Mouse (Mus musculus) embryonic facial prominence, embryonic 12.5 days (tissue): ENCODE measurements at regions not wholly inside any gene's neighbourhood (a gene's known extent, or its start where the extent isn't known, plus 50 kb on each side); places are given as distances from the start of the nearest gene placed in this dataset.

ENCODE experiments used
- ATAC-seq: fragments of 200-750 bp; cut with Nextera tagmentation; 2 replicates; pipeline ENCODE4 v1.8.0; 2017; ENCODE audit not compliant: insufficient number of reproducible peaks, insufficient read depth, low FRiP score, low TSS enrichment
- H3K27ac ChIP-seq: fragments of 300-500 bp; sonication (generic); 2 replicates; pipeline ENCODE4 v1.5.1; 2016; ENCODE audit warnings: mild to moderate bottlenecking
- H3K27me3 ChIP-seq: fragments of 300-500 bp; sonication (generic); 2 replicates; pipeline ENCODE4 v1.6.1; 2016; ENCODE audit warnings: mild to moderate bottlenecking, moderate library complexity
- H3K36me3 ChIP-seq: fragments of 300-500 bp; sonication (generic); 2 replicates; pipeline ENCODE4 v1.6.1; 2016; ENCODE audit warnings: mild to moderate bottlenecking
- H3K4me1 ChIP-seq: fragments of 300-500 bp; sonication (generic); 2 replicates; pipeline ENCODE4 v1.6.1; 2016
- H3K4me2 ChIP-seq: fragments of 300-500 bp; sonication (generic); replicated peaks from 2 replicates; pipeline ENCODE4 v1.6.1; 2016; ENCODE audit warnings: mild to moderate bottlenecking, moderate library complexity
- H3K4me3 ChIP-seq: fragments of 300-500 bp; sonication (generic); 2 replicates; pipeline ENCODE4 v1.5.1; 2016; ENCODE audit warnings: mild to moderate bottlenecking
- H3K9ac ChIP-seq: fragments of 300-500 bp; sonication (generic); 2 replicates; pipeline ENCODE4 v1.6.1; 2016; ENCODE audit warnings: mild to moderate bottlenecking, moderate library complexity
- H3K9me3 ChIP-seq: fragments of 300-500 bp; sonication (generic); 2 replicates; pipeline ENCODE4 v1.6.1; 2016; ENCODE audit warnings: mild to moderate bottlenecking, moderate library complexity
- WGBS: fragments of 180-500 bp; shearing (Covaris S2); methylation state at CpG from one replicate; pipeline ENCODE4 v1.1.7; 2016; 5-methylcytosine and 5-hydroxymethylcytosine counted together

DNA sequence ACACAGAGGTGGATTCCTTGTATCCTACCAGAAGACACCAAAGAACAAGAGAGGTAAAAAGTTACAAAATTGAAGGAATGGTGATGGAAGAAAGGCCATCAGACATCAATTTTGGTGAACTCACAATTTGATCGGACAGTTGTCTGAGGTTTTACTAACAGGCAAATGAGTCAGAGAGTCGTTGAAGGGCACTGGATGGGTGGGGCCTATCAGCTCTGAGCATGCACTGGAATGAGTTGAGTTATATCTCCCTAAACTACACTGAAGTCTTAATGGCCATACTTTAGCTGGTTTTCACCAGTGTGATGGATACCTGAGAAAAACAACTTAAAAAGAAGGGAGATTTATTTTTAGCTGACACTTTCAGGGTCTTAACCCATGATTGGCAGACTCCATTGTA lies 630.3 kb upstream of the Fam160b2 start:
- H3K4me2 ChIP-seq = no peak overlapping the region
- ATAC-seq = no peak
- H3K27ac ChIP-seq = no peak overlapping the region
- no peaks in the 10 kb centered on the region for H3K36me3 ChIP-seq
- H3K9me3 ChIP-seq = no peaks in the 10 kb centered on the region
- H3K4me1 ChIP-seq = no peaks in the 10 kb centered on the region
- 86% methylated on average over 2 of the region's 2 CpGs for WGBS
- H3K4me3 ChIP-seq = no peak overlapping the region
- no peak overlapping the region for H3K9ac ChIP-seq
- H3K27me3 ChIP-seq = no peaks in the 10 kb centered on the region

DNA sequence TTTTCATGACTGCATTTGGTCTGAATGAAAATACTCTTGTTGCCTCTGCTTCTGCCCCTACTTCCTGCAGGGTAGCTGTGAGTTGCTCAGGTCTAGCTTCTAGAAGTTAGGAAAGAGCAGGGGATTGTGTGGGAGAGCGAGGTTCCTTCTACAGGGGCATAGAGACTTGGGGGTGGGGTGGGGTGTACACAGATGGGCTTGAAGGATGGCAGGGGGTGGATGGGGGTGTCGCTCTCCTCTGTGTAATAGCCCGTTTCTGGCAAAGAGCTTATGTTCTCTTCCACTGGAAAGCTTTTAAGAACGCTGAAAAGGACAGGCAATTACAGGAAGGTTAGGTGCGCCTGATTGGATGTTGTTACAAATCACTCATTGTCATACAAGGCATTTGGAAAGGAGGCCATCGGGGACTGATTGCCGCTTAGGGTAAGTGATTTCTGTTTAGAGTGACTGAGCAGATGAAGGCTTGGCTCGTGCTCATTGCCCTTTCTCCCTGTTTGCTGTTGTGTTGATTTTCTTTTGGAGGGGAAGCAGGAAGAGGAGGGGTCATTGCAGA lies 629.3 kb upstream of the Fam160b2 start:
- H3K27ac ChIP-seq = no peak overlapping the region
- H3K9me3 ChIP-seq = no peaks in the 10 kb centered on the region
- H3K9ac ChIP-seq = no peak overlapping the region
- no peak for ATAC-seq
- H3K4me3 ChIP-seq = no peak overlapping the region
- 71% methylated on average over 8 of the region's 8 CpGs for WGBS
- no peaks in the 10 kb centered on the region for H3K27me3 ChIP-seq
- H3K4me2 ChIP-seq = no peak overlapping the region
- no peaks in the 10 kb centered on the region for H3K4me1 ChIP-seq
- H3K36me3 ChIP-seq = no peaks in the 10 kb centered on the region

DNA sequence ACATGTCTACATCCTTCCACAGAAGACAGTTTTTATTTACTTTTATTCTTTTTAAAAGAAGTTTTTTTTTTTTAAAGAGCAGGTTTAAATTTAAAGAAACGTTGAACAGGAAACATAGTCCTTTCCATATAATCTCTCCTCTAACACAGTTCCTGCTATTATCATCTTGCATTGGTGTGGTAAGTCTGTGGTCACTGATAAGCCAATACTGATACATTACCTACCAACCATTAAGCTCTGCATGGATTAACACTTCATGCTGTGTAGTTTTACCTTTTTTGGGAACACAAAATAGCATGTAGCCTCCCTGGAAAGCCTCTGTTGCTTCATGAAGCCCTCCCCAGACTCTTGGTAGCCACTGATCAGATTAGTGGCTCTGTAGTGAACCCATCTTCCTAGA lies 617.4 kb upstream of the Fam160b2 start:
- H3K4me1 ChIP-seq = no peaks in the 10 kb centered on the region
- no peak overlapping the region for H3K9ac ChIP-seq
- no peaks in the 10 kb centered on the region for H3K9me3 ChIP-seq
- no peaks in the 10 kb centered on the region for H3K27me3 ChIP-seq
- no peak overlapping the region for H3K4me3 ChIP-seq
- no peak overlapping the region for H3K4me2 ChIP-seq
- H3K36me3 ChIP-seq = no peaks in the 10 kb centered on the region
- no peak for ATAC-seq
- 77% methylated on average over 1 of the region's 1 CpGs for WGBS
- no peak overlapping the region for H3K27ac ChIP-seq

DNA sequence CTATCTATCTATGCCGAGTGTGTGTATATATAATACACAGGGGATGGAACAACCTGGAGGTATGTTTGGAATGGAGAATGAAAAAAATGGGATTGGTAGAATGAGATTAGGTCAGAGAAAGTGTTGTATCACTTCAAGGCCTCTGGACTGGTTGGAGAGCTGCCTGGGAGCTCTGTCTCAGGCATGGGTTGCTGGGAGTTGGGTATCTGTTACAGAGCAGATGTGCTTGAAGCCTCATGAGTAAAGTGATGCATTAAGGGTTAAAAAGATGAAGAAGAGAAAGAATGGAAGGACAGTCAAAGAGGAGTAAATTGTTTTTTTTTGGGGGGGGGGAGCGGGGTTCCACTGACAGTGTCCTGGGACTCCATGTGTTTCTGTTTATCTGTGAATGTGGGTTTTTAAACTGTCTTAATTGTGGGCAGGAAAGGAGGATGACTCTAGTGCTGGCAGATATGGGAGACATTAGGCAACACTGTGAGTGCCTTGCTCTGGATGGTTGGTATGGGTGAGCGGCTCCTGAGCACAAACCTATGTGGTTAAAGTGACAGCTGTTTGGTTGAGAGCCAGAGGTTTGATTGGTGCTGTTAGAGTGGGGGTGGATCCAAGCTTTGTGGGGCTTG lies 611.8 kb upstream of the Fam160b2 start:
- Histone ChIP-seq H3K9ac (no peak overlapping the region), H3K4me2 (no peak overlapping the region), H3K4me1 (no peaks in the 10 kb centered on the region), H3K4me3 (no peak overlapping the region), H3K27ac (no peak overlapping the region), H3K27me3 (no peaks in the 10 kb centered on the region), H3K9me3 (no peaks in the 10 kb centered on the region), H3K36me3 (no peaks in the 10 kb centered on the region)
- 68% methylated on average over 3 of the region's 3 CpGs for WGBS
- no peak for ATAC-seq

DNA sequence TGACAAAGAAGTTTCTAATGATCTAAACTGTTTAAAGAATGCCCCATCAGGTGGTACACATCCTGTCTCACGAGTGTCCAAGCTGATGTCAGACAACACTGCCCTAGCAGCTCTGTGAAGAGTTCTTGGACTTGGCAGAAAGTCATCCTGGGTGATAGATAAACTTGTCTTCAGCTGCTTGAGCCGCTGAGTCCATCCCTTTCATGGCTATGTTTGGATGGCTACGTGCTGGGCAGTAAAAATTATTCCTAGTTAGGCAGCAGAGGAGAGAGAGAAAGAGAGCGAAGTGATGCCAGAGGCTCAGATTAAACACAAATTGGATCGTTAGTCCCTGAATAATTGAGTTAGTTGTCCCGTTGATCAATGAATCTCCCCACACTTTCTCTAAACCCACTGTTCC lies 603.8 kb upstream of the Fam160b2 start:
- no peaks in the 10 kb centered on the region for H3K9me3 ChIP-seq
- no peaks in the 10 kb centered on the region for H3K36me3 ChIP-seq
- no peak for ATAC-seq
- no peak overlapping the region for H3K9ac ChIP-seq
- H3K4me3 ChIP-seq = no peak overlapping the region
- WGBS = 81% methylated on average over 6 of the region's 6 CpGs
- no peak overlapping the region for H3K27ac ChIP-seq
- no peak overlapping the region for H3K4me2 ChIP-seq
- H3K4me1 ChIP-seq = peaks cover 3% of the 10 kb centered on the region; the same call in 1 of the 2 replicates
- no peaks in the 10 kb centered on the region for H3K27me3 ChIP-seq

DNA sequence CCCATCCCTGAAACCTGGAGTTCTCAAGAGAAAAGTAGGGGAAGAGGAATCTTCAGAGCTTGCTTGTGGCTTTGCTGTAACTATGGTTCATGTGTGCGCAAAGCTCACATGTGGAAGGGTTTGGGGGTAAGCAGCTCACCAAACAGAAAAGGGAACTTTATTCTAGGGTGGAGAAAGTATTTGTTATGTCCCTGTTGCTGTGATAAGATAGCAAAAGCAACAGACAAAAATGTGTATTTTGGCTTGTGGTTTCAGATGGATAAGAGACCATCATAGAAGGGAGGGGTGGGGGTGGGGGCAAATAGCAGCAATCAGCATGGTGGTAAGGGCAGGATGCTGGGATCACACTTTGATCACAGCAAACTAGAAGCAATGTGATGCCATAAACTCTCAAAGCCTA lies 601.3 kb upstream of the Fam160b2 start:
- Histone ChIP-seq H3K36me3 (no peaks in the 10 kb centered on the region), H3K9me3 (no peaks in the 10 kb centered on the region), H3K4me1 (peaks cover 3% of the 10 kb centered on the region; the same call in 1 of the 2 replicates), H3K9ac (no peak overlapping the region), H3K4me3 (no peak overlapping the region), H3K27ac (no peak overlapping the region; the same call in 1 of the 2 replicates), H3K27me3 (no peaks in the 10 kb centered on the region), H3K4me2 (no peak overlapping the region)
- 100% methylated on average over 1 of the region's 1 CpGs for WGBS
- ATAC-seq = no peak

DNA sequence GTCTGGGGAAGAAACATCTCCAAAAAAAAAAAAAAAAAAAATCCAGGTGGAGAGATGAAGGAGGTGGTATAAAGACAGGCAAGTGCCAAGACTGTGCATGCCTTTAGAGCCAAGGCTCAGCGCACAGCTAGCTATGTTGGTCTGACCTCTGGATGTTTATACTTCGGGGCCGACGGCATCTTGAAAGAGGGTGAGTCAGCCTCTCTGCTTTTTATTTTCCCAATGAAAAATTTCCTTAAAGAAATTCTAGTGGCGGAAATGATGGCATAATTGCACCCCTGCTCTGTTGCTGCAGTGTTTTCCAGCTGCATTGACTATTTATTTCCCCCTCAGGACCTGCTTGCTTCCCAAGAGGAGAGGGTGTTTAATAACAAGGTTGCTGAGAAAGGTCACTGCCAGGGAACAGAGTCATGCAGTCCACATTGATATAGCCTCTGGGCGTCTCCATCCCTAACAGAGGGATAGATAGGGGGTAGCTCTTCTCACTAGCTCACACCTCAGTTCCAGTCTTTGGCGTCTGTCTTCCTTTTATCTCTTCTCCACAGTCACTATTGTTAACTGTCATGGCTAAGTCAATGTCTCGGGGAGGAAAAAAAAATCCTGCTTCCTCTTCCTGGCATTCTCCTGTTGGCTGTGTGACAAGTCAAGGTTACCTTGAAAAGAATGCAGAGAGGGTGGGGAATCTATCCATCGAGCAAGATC lies 599.7 kb upstream of the Fam160b2 start:
- Histone ChIP-seq H3K9me3 (no peaks in the 10 kb centered on the region), H3K4me3 (no peak overlapping the region), H3K4me1 (peaks cover 3% of the 10 kb centered on the region; the same call in 1 of the 2 replicates), H3K27ac (no peak overlapping the region), H3K9ac (no peak overlapping the region), H3K4me2 (no peak overlapping the region), H3K36me3 (no peaks in the 10 kb centered on the region), H3K27me3 (no peaks in the 10 kb centered on the region)
- no peak for ATAC-seq
- WGBS = 44% methylated on average over 9 of the region's 9 CpGs

DNA sequence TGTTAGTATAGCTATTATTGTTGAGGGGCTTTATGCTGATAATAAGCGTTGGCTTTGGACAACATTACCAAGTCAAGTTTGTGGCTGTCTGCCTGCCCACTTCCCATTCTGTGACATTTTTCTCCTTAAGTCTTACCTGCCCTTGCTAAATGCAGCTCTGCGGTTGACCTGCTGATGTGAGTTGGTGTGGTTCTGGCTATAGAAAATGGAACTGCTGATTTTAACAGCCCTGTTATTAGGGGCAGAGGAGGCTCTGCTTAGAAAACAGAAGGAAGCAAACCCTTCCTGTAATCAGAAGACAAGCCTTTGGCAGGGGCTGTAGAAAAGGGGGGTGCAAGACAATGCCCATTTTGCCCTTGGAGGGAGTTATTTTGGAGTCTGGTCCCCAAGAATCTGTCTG lies 594.6 kb upstream of the Fam160b2 start:
- H3K4me3 ChIP-seq = no peak overlapping the region
- 94% methylated on average over 2 of the region's 2 CpGs for WGBS
- H3K4me1 ChIP-seq = peaks cover under 1% of the 10 kb centered on the region; the same call in 1 of the 2 replicates
- H3K27ac ChIP-seq = no peak overlapping the region
- no peak overlapping the region for H3K4me2 ChIP-seq
- no peaks in the 10 kb centered on the region for H3K9me3 ChIP-seq
- no peaks in the 10 kb centered on the region for H3K27me3 ChIP-seq
- no peak for ATAC-seq
- H3K36me3 ChIP-seq = no peaks in the 10 kb centered on the region
- no peak overlapping the region for H3K9ac ChIP-seq

DNA sequence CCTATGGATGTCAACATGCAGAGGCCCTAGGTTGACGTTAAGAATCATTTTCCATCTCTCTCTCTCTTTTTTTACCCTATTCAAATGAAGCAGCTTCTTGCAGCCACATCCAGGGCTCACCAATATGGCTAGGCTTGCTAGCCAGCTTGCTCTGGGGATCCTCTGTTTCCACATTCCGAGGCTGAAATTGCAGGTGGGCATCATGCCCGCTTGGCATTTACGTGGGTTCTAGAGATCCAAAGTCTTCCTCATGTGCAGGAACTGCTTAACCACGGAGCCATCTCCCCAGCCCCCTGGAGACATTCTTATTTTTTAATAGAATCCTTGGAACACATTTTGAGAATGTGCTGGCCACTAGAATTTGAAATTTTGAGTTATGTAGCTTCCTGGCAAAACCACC lies 592.9 kb upstream of the Fam160b2 start:
- H3K4me3 ChIP-seq = no peak overlapping the region
- H3K9me3 ChIP-seq = no peaks in the 10 kb centered on the region
- no peak overlapping the region for H3K27ac ChIP-seq
- no peaks in the 10 kb centered on the region for H3K27me3 ChIP-seq
- H3K4me2 ChIP-seq = no peak overlapping the region
- H3K9ac ChIP-seq = no peak overlapping the region
- no peak for ATAC-seq
- WGBS = 90% methylated on average over 5 of the region's 5 CpGs
- H3K36me3 ChIP-seq = no peaks in the 10 kb centered on the region
- H3K4me1 ChIP-seq = no peaks in the 10 kb centered on the region

DNA sequence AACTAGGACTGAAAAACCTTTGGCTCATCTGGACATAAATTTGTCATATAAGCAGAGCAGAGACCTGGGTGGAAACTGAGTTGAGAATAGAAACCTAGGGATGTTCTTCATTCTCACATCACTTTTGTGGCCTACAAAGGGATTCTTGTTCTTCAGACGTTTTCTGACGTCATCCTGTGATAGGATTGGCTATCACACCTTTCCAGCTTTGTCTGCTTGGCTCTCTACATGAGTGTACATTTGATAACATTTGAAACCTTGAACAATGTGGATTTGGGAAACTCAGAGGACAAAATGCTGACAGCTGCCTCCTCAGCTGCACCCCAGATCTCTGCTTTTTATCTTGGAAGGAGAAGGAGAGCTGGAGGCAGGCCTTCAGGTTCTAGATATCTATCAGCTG lies 589.7 kb upstream of the Fam160b2 start:
- no peak overlapping the region for H3K4me3 ChIP-seq
- WGBS = 65% methylated on average over 2 of the region's 2 CpGs
- H3K36me3 ChIP-seq = no peaks in the 10 kb centered on the region
- no peak overlapping the region for H3K9ac ChIP-seq
- no peaks in the 10 kb centered on the region for H3K27me3 ChIP-seq
- ATAC-seq = no peak
- H3K4me2 ChIP-seq = no peak overlapping the region
- H3K9me3 ChIP-seq = no peaks in the 10 kb centered on the region
- H3K4me1 ChIP-seq = no peaks in the 10 kb centered on the region
- H3K27ac ChIP-seq = no peak overlapping the region

DNA sequence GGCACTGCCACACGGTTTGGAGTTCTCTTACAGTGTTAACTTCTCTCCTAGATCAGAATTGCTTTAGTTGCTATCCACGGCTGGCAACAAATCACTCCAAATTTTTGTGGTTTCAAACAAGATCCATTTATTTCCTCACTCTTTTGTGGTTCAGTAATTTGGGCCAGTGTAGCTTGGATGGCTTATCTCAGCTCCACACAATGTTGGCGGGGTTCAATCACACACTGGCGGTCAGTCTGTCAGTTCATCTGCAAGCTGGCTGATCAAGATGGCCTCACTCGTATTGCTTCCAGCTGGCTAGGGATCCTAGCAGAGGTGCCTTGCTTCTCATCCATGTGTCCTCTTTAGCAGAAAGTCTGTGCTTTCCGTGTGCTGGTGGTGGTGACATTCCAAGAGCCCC lies 577.7 kb upstream of the Fam160b2 start:
- Histone ChIP-seq H3K9ac (no peak overlapping the region), H3K4me2 (no peak overlapping the region), H3K4me1 (no peaks in the 10 kb centered on the region), H3K9me3 (no peaks in the 10 kb centered on the region), H3K4me3 (no peak overlapping the region), H3K36me3 (no peaks in the 10 kb centered on the region), H3K27me3 (no peaks in the 10 kb centered on the region), H3K27ac (no peak overlapping the region)
- no peak for ATAC-seq
- 76% methylated on average over 6 of the region's 6 CpGs for WGBS

DNA sequence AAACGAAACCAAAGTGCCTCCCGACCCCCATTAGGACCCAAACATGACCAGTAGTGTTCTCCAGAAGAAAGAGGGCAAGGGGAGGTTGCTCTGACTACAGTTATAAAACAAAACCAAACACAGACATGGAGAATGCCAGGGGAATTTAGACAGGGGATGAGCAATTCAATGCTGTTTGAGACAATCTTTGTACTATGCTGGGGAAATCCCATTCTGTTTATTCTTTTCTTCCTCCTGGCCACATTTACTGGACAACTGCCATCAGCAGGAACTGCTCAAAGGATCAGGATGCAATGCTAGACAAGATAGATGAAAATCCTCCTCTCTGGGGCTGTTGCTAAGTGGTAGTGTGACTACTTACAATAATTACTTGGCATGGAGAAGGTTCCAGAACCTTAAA lies 574.5 kb upstream of the Fam160b2 start:
- Histone ChIP-seq H3K36me3 (no peaks in the 10 kb centered on the region), H3K4me3 (no peak overlapping the region), H3K27me3 (no peaks in the 10 kb centered on the region), H3K9me3 (no peaks in the 10 kb centered on the region), H3K4me1 (no peaks in the 10 kb centered on the region), H3K9ac (no peak overlapping the region), H3K27ac (no peak overlapping the region), H3K4me2 (no peak overlapping the region)
- ATAC-seq = no peak
- WGBS = 80% methylated on average over 2 of the region's 2 CpGs
